Mouse (Mus musculus): ENCODE measurements around the gene Mmp9.

Gene Mmp9

GRCm38 (mm10) chr2:164994156-164994555 is 53.6 kb downstream of the Mmp9 start:
- no peak for DNase-seq (ENCODE audit: low spot score)

- DNase-seq (ENCODE audit: low spot score), result no peak
These were observed 54.3 kb downstream of the Mmp9 start for GRCm38 (mm10) chr2:164994659-164995428.

GRCm38 (mm10) chr2:164995976-164996375 is 55.4 kb downstream of the Mmp9 start:
- no peak for DNase-seq (ENCODE audit: low spot score)

GRCm38 (mm10) chr2:164996848-164997720 is 56.5 kb downstream of the Mmp9 start:
- no peak for DNase-seq (ENCODE audit: low spot score)

- peak; percentile 17 for DNase-seq (ENCODE audit: low spot score)
These were observed 57.3 kb downstream of the Mmp9 start for GRCm38 (mm10) chr2:164997721-164998428.

GRCm38 (mm10) chr2:165001958-165002357 is 61.4 kb downstream of the Mmp9 start:
- no peak for DNase-seq (ENCODE audit: low spot score)

GRCm38 (mm10) chr2:165003108-165003507 is 62.5 kb downstream of the Mmp9 start:
- no peak for DNase-seq (ENCODE audit: low spot score)

- DNase-seq (ENCODE audit: low spot score), result no peak
These were observed 63.7 kb downstream of the Mmp9 start for GRCm38 (mm10) chr2:165004237-165004636.

Data from urinary bladder, postnatal 14 days (tissue).